Mouse (Mus musculus) ES-E14 (cell line): ENCODE data around the gene Slc35c1.

Experiments
- HCFC1 ChIP-seq: IDR thresholded peaks from 2 replicates; pipeline ENCODE4 v1.6.1; 2012; ENCODE audit warnings: low read length, inconsistent platforms, borderline replicate concordance; ENCODE audit not compliant: insufficient read depth
- MAFK ChIP-seq: IDR thresholded peaks from 2 replicates; pipeline ENCODE4 v1.6.1; 2014; ENCODE audit warnings: mild to moderate bottlenecking, low read depth, low read length, inconsistent platforms; ENCODE audit not compliant: insufficient read depth
- ZC3H11A ChIP-seq: IDR thresholded peaks from 2 replicates; pipeline ENCODE4 v1.6.1; 2012; ENCODE audit warnings: low read depth, mild to moderate bottlenecking, inconsistent platforms, low read length, borderline replicate concordance
- ZNF384 ChIP-seq: IDR thresholded peaks from 2 replicates; pipeline ENCODE4 v1.6.1; 2012; ENCODE audit warnings: low read depth, low read length, inconsistent platforms

DNA sequence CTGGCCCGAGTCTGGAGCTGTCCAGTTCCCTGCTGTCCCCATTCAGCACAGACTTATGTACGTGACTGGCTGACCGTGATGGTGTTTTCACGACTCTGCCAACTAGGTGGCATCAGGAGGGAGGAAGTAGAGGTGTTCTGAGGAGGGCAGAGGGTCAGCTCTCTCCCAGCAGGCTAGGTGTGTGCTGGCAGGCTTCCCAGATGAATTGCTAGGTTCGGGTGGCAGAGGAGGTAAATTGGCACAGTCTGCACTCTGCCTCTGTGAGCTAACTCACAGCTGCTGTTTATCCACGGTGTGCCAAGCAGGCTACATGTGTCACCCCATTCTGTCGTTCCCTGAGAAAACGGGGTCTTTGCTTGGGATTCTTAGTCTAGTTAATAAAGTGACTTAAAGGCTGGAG, 13.7 kb downstream of the Slc35c1 start:
- TF ChIP-seq ZC3H11A (no peak), HCFC1 (no peak), MAFK (no peak), ZNF384 (no peak)
